Mouse (Mus musculus) left cerebral cortex, postnatal 4 days (tissue): ENCODE results near the gene Gm4884. TPM values are rescaled to one million over a fixed set of nuclear protein-coding genes. Genes with fewer than 3 reads are reported as not detected.
"Not testable (repeated sequence)": the region's sequence is repeated elsewhere in the genome, so short reads cannot be mapped to it uniquely, and the experiment has no call there.

Source experiments
- DNase-seq: peaks from one replicate; pipeline ENCODE4 v3.0.0-alpha.2; 2022
- intact Hi-C: fragments of 180-260 bp; cut with DNase I; formaldehyde crosslinking; loops from one replicate; pipeline ENCODE4 v1.15.1; 2025
- total RNA-seq, 2 experiments: library from RNA; stranded (reverse); gene quantifications; 2 replicates each; pipeline ENCODE4 v1.2.3; 2021

Gm4884 gene
- total RNA-seq: not detected

GRCm38 (mm10) chr7:41032419-41032818 lies at the start of gene Gm4884:
Gm4884 (plus strand) TSS chr7:41032719.
- DNase-seq, intact Hi-C loops: not testable (repeated sequence)

- intact Hi-C loops: no loop called here
- DNase-seq: no peak
These were observed 45.3 kb upstream of the Gm4884 start, which contains the start of gene 4930433I11Rik for GRCm38 (mm10) chr7:40987243-40987642. 4930433I11Rik (plus strand) TSS chr7:40987543.

- intact Hi-C loops, DNase-seq: not testable (repeated sequence)
These were observed 11.5 kb downstream of the Gm4884 start for GRCm38 (mm10) chr7:41044058-41044457.

Other genes with a start within 250 kb of the Gm4884 start
- 10 to 100 TPM; 65.5 to 68.2 TPM for gene Vstm2b, start 134.4 kb upstream of the Gm4884 start, total RNA-seq
- not detected for gene 4930433I11Rik, start 45.2 kb upstream of the Gm4884 start, total RNA-seq
- not detected for gene Gm5592, start 121.1 kb downstream of the Gm4884 start, total RNA-seq